Mouse (Mus musculus) hindbrain, embryonic 16.5 days (tissue): ENCODE results near the gene Gm21921. TPM values are rescaled to one million over a fixed set of nuclear protein-coding genes. Genes with fewer than 3 reads are reported as not detected.
"Not testable (repeated sequence)": the region's sequence is repeated elsewhere in the genome, so short reads cannot be mapped to it uniquely, and the experiment has no call there.

Experiments
- ATAC-seq: fragments of 200-750 bp; cut with Nextera tagmentation; 2 replicates; pipeline ENCODE4 v1.8.0; 2017; ENCODE audit warnings: moderate TSS enrichment, moderate library complexity
- H3K27ac ChIP-seq: fragments of 300-500 bp; sonication (generic); 2 replicates; pipeline ENCODE4 v1.5.1; 2014; ENCODE audit warnings: low read depth, mild to moderate bottlenecking, control low read depth, low read length, moderate library complexity
- H3K27me3 ChIP-seq: fragments of 300-500 bp; sonication (generic); replicated peaks from 2 replicates; pipeline ENCODE4 v1.6.1; 2014; ENCODE audit warnings: low read length; ENCODE audit not compliant: control insufficient read depth, insufficient read depth
- H3K36me3 ChIP-seq: fragments of 300-500 bp; sonication (generic); 2 replicates; pipeline ENCODE4 v1.6.1; 2014; ENCODE audit warnings: mild to moderate bottlenecking, low read length, moderate library complexity, mixed read lengths; ENCODE audit not compliant: control insufficient read depth, insufficient read depth
- H3K4me1 ChIP-seq: fragments of 300-500 bp; sonication (generic); 2 replicates; pipeline ENCODE4 v1.6.1; 2014; ENCODE audit warnings: low read depth, low read length; ENCODE audit not compliant: control insufficient read depth, insufficient read depth
- H3K4me2 ChIP-seq: fragments of 300-500 bp; sonication (generic); 2 replicates; pipeline ENCODE4 v1.6.1; 2014; ENCODE audit warnings: mild to moderate bottlenecking, low read length, control low read depth, moderate library complexity
- H3K4me3 ChIP-seq: fragments of 300-500 bp; sonication (generic); 2 replicates; pipeline ENCODE4 v1.5.1; 2014; ENCODE audit warnings: mild to moderate bottlenecking, low read length, control low read depth, moderate library complexity
- H3K9ac ChIP-seq: fragments of 300-500 bp; sonication (generic); 2 replicates; pipeline ENCODE4 v1.6.1; 2014; ENCODE audit warnings: low read depth, mild to moderate bottlenecking, control low read depth, low read length, moderate library complexity
- H3K9me3 ChIP-seq: fragments of 300-500 bp; sonication (generic); 2 replicates; pipeline ENCODE4 v1.6.1; 2014; ENCODE audit warnings: mild to moderate bottlenecking, low read length, moderate library complexity; ENCODE audit not compliant: control insufficient read depth
- WGBS: fragments of 180-500 bp; shearing (Covaris S2); extraction: QIAGEN DNeasy Blood & Tissue Kit; methylation state at CpG from one replicate; pipeline ENCODE4 v1.1.7; 2014; 5-methylcytosine and 5-hydroxymethylcytosine counted together
- polyA plus RNA-seq: library from polyadenylated mRNA; unstranded; fragments of >200 nt; fragmentation: Nextera tagmentation; extraction: Ambion mirVana; gene quantifications from 2 replicates; pipeline ENCODE4 v1.2.1, GENCODE M21; 2015

The Gm21921 gene
- not detected in 2 replicates for polyA plus RNA-seq

DNA sequence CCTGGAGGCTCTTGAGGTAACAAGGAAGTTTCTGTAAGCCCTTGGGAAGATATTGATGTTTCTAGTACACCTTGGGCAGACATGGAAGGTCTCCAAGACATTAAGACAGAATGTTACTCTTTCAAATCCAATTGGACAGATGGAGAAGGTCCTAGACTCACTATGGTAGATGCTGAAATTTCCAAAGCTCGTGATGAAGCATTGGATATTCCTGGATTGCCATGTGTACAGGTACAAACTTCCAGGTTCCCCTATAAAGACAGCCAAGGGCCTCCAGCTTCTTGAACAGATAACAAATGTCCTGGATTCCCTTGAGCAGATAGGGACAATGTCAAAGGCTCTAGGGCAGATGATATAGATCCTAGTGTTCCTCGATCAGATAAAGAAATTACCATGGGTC, at the start of gene Gm21921:
Gm21921 (minus strand) TSS at position 101 of the 400 bp plus-strand sequence.
- not testable (repeated sequence) for ATAC-seq, H3K36me3 ChIP-seq, H3K9ac ChIP-seq, H3K9me3 ChIP-seq, H3K4me1 ChIP-seq, H3K4me3 ChIP-seq, H3K4me2 ChIP-seq, H3K27me3 ChIP-seq, H3K27ac ChIP-seq
- no CpG with 5 or more reads among the region's 2 CpGs for WGBS
